Mouse (Mus musculus): ENCODE data around the gene Krt87. TPM values are rescaled to one million over a fixed set of nuclear protein-coding genes. Genes with fewer than 3 reads are reported as not detected.

The Krt87 gene
- polyA plus RNA-seq (2015; fragmentation: Illumina TruSeq; extraction: RNeasy Lipid Tissue Mini Kit (QIAGEN cat#74804); ENCODE audit: insufficient read depth, low replicate concordance) = not detected

DNA sequence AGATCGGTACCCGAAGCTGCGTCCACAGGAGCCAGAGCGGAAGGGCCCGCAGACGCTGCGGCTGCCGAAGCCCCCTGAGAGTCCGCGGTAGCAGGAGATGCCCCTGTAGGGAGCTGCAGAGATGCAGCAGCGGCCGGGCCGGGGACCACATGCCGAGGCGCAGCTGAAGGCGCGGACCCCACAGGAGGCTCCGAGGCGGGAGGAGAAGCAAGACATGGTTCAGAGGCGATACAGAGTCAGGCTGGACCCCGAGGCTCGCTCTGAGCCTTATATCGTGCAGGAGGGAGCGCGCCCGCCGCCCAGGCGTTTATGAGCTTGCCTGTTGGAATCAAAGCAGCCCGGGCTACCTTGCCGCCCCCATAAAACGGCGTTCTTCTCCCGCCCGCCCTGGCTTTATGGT, at the start of gene Krt87:
Krt87 (minus strand) TSS at position 250 of the 400 bp plus-strand sequence.

DNA sequence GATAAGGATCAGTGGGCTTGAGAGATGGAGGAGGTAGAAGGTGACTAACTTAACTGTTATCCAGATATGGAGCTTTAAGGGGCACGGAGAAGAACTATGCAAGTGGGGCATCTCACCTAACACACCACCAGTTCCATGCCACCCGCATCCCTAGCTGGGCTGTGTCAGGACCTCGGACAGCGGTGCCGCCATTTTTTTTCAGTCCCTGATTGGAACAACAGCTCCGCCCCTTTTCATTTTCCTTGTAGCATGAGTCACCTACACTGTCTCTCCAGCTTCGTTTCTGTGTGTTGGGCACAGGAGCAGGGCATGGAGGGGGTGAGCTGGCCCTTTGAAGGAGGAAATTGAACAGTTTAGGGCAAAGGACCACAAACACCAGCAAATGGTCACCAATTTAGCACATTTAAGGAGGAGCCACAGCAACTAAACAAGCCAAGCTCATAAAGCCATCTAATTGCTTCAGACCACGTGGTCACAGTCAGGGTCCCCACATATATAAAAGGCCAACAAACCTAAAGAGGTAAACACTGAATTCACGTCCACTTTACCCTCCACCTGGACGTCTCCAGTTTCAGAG, 34.4 kb upstream of the Krt87 start, which contains the start of gene Krt86:
Krt86 (plus strand) TSS at position 527 of the 577 bp plus-strand sequence.

DNA sequence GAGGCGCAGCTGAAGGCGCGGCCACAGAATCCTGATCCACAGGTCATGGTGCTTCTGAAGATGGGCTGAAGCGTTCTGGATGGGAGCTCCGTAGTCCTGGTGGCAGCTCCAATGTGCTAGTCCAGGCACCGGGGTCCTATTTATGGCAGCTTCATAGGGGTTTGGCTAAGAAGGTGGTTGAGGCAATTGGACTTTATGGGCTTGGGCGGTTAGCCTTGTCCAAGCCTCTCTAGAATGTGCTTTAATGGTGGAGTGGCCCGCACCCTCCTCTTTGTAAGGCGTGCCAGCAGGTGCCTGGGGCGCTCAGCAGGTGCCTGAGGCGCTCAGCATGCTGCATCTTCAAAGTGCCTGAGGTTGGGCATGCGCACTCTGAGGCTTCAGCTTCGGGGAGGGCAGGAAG, 25.0 kb upstream of the Krt87 start, which contains the start of gene Krt81:
Krt81 (minus strand) TSS at position 101 of the 400 bp plus-strand sequence.

GRCm38 (mm10) chr15:101447444-101447843, 8.8 kb upstream of the Krt87 start, which contains the start of gene Krt88:
TSS of gene Krt88 (plus strand) at chr15:101447744.

DNA sequence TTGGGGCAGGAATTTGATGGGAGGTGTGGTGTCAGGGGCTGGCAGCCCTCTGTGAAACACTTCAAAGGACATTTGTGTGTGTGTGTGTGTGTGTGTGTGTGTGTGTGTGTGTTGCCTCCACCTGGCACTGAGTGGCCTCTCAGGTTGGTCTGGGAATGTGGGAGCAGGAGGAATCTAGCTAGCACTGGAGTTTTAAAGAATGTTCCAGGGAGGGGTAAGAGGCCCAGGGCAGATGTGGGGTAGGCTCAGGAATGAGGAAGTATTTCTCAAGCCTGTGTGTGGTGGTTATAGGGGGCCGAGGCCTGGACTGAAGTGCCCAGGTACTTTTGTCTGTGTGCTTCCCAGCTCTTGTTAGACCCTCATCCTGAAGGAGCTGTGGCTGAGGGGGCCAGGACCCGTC, 27.8 kb downstream of the Krt87 start, which contains the start of gene Krt7:
Krt7 (plus strand) TSS at position 269 of the 400 bp plus-strand sequence.

Other genes starting within 250 kb of the Krt87 start
- 1.1 TPM for gene Grasp, start 214.6 kb downstream of the Krt87 start, polyA plus RNA-seq (2015; fragmentation: Illumina TruSeq; extraction: RNeasy Lipid Tissue Mini Kit (QIAGEN cat#74804); ENCODE audit: insufficient read depth, low replicate concordance)
- gene Nr4a1, start 184.5 kb downstream of the Krt87 start, polyA plus RNA-seq (2015; fragmentation: Illumina TruSeq; extraction: RNeasy Lipid Tissue Mini Kit (QIAGEN cat#74804); ENCODE audit: insufficient read depth, low replicate concordance) = 30.7 TPM
- 6.4 TPM for gene Atg101, start 154.5 kb downstream of the Krt87 start, polyA plus RNA-seq (2015; fragmentation: Illumina TruSeq; extraction: RNeasy Lipid Tissue Mini Kit (QIAGEN cat#74804); ENCODE audit: insufficient read depth, low replicate concordance)
- not detected for gene 6030408B16Rik, start 145.6 kb downstream of the Krt87 start, polyA plus RNA-seq (2015; fragmentation: Illumina TruSeq; extraction: RNeasy Lipid Tissue Mini Kit (QIAGEN cat#74804); ENCODE audit: insufficient read depth, low replicate concordance)
- 6.9 TPM for gene Krt80, start 68.6 kb downstream of the Krt87 start, polyA plus RNA-seq (2015; fragmentation: Illumina TruSeq; extraction: RNeasy Lipid Tissue Mini Kit (QIAGEN cat#74804); ENCODE audit: insufficient read depth, low replicate concordance)
- gene Krt7, start 27.8 kb downstream of the Krt87 start, polyA plus RNA-seq (2015; fragmentation: Illumina TruSeq; extraction: RNeasy Lipid Tissue Mini Kit (QIAGEN cat#74804); ENCODE audit: insufficient read depth, low replicate concordance) = 1.7 TPM
- gene Krt88, start 8.9 kb upstream of the Krt87 start, polyA plus RNA-seq (2015; fragmentation: Illumina TruSeq; extraction: RNeasy Lipid Tissue Mini Kit (QIAGEN cat#74804); ENCODE audit: insufficient read depth, low replicate concordance) = not detected
- not detected for gene Krt81, start 24.9 kb upstream of the Krt87 start, polyA plus RNA-seq (2015; fragmentation: Illumina TruSeq; extraction: RNeasy Lipid Tissue Mini Kit (QIAGEN cat#74804); ENCODE audit: insufficient read depth, low replicate concordance)
- not detected for gene Krt86, start 34.7 kb upstream of the Krt87 start, polyA plus RNA-seq (2015; fragmentation: Illumina TruSeq; extraction: RNeasy Lipid Tissue Mini Kit (QIAGEN cat#74804); ENCODE audit: insufficient read depth, low replicate concordance)
- gene Krt83, start 52.7 kb upstream of the Krt87 start, polyA plus RNA-seq (2015; fragmentation: Illumina TruSeq; extraction: RNeasy Lipid Tissue Mini Kit (QIAGEN cat#74804); ENCODE audit: insufficient read depth, low replicate concordance) = not detected
- gene Gm49425, start 78.5 kb upstream of the Krt87 start, polyA plus RNA-seq (2015; fragmentation: Illumina TruSeq; extraction: RNeasy Lipid Tissue Mini Kit (QIAGEN cat#74804); ENCODE audit: insufficient read depth, low replicate concordance) = not detected
- not detected for gene Krt84, start 94.0 kb upstream of the Krt87 start, polyA plus RNA-seq (2015; fragmentation: Illumina TruSeq; extraction: RNeasy Lipid Tissue Mini Kit (QIAGEN cat#74804); ENCODE audit: insufficient read depth, low replicate concordance)
- gene Krt82, start 111.9 kb upstream of the Krt87 start, polyA plus RNA-seq (2015; fragmentation: Illumina TruSeq; extraction: RNeasy Lipid Tissue Mini Kit (QIAGEN cat#74804); ENCODE audit: insufficient read depth, low replicate concordance) = not detected
- not detected for gene Krt90, start 124.1 kb upstream of the Krt87 start, polyA plus RNA-seq (2015; fragmentation: Illumina TruSeq; extraction: RNeasy Lipid Tissue Mini Kit (QIAGEN cat#74804); ENCODE audit: insufficient read depth, low replicate concordance)
- not detected for gene Krt75, start 135.1 kb upstream of the Krt87 start, polyA plus RNA-seq (2015; fragmentation: Illumina TruSeq; extraction: RNeasy Lipid Tissue Mini Kit (QIAGEN cat#74804); ENCODE audit: insufficient read depth, low replicate concordance)
- not detected for gene Gm5414, start 189.4 kb upstream of the Krt87 start, polyA plus RNA-seq (2015; fragmentation: Illumina TruSeq; extraction: RNeasy Lipid Tissue Mini Kit (QIAGEN cat#74804); ENCODE audit: insufficient read depth, low replicate concordance)
- gene Gm5478, start 208.6 kb upstream of the Krt87 start, polyA plus RNA-seq (2015; fragmentation: Illumina TruSeq; extraction: RNeasy Lipid Tissue Mini Kit (QIAGEN cat#74804); ENCODE audit: insufficient read depth, low replicate concordance) = not detected
- not detected for gene Krt6b, start 241.5 kb upstream of the Krt87 start, polyA plus RNA-seq (2015; fragmentation: Illumina TruSeq; extraction: RNeasy Lipid Tissue Mini Kit (QIAGEN cat#74804); ENCODE audit: insufficient read depth, low replicate concordance)